Mouse (Mus musculus) cortical plate, adult 2 months (tissue): Measurements from ENCODE around the gene Acap3.

ENCODE experiments used
- CTCF ChIP-seq: fragments of 200-500 bp; IDR thresholded peaks from 2 replicates; pipeline ENCODE4 v1.5.1; 2011; ENCODE audit warnings: mild to moderate bottlenecking, control low read depth, low read length; ENCODE audit not compliant: insufficient read depth; ENCODE audit errors: extremely low read depth
- POLR2A ChIP-seq: fragments of 200-500 bp; IDR thresholded peaks from 2 replicates; pipeline ENCODE4 v1.6.1; 2011; ENCODE audit warnings: mild to moderate bottlenecking, low read length, control low read depth; ENCODE audit not compliant: insufficient read depth; ENCODE audit errors: extremely low read depth

DNA sequence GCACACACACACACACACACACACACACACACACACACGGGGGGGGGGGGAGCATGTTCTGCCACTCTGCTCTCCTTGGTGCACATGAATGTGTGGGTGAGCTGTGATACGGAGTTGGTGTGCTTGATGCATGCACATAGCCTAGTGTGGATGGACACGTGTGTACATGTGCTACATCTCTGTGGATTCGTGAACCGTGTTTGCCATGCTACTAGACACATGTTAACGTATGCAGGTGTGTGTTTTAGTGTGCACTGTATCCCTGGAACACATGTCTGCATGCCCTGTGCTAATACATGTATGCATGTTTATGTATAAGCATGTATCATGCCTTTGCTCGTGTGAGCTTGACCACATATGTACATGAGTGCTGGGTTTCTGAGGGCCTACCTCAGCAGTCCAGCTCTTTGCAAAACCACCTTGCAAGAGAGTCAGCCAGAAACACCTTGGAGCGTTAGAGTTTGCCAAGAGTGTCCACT lies 1.6 kb downstream of the Acap3 start:
- TF ChIP-seq CTCF (no peak), POLR2A (no peak)
